Mouse (Mus musculus) G1E (cell line): Measurements from ENCODE around the gene Loxl3.

Experiments used
- CTCF ChIP-seq: IDR thresholded peaks from 2 replicates; pipeline ENCODE4 v1.5.1; 2012; ENCODE audit warnings: low read depth, low read length, inconsistent platforms, mixed read lengths
- GATA1 ChIP-seq: IDR thresholded peaks from 2 replicates; pipeline ENCODE4 v1.6.1; 2012; ENCODE audit warnings: borderline replicate concordance, low read length, inconsistent platforms, mixed read lengths
- POLR2AphosphoS5 ChIP-seq: IDR thresholded peaks from 2 replicates; pipeline ENCODE4 v1.6.1; 2012; ENCODE audit warnings: low read depth, low read length, inconsistent platforms; ENCODE audit not compliant: insufficient replicate concordance
- TAL1 ChIP-seq: conservative IDR thresholded peaks from 2 replicates; pipeline ENCODE4 v1.6.1; 2012; ENCODE audit warnings: low read depth, low read length, inconsistent platforms, mixed read lengths

- TF ChIP-seq CTCF (no peak), POLR2AphosphoS5 (no peak), TAL1 (no peak), GATA1 (no peak)
Measured at GRCm38 (mm10) chr6:83032769-83033191, 1.2 kb upstream of the Loxl3 start.
